In genomic region chr14:56885308-56885771, GRCm38 (mm10) we compare ENCODE assay signal across 8 mouse cellular contexts. TPM values are rescaled to one million over a fixed set of nuclear protein-coding genes. Genes with fewer than 3 reads are reported as not detected.
A peak's percentile ranks its signal among the peaks of the same experiment; 100 is the strongest.
DNase-seq lines count a peak whose midpoint lies in the region; ATAC-seq lines count a peak whose summit lies in the region.

No protein-coding gene starts in this region.

- H3K9me3 ChIP-seq in heart, embryonic 15.5 days (replicated peaks) = no peaks in the 10 kb centered on the region
- H3K9me3 ChIP-seq in liver, embryonic 13.5 days (replicated peaks) = no peaks in the 10 kb centered on the region
- H3K9me3 ChIP-seq in stomach, embryonic 14.5 days (ENCODE audit: control insufficient read depth, low read depth, low read length) = peaks cover 6% of the 10 kb centered on the region; the same call in 1 of the 2 replicates

- H3K4me3 ChIP-seq in brown adipose tissue, adult 24 weeks (ENCODE audit: insufficient read depth, low read depth, low read length) = peak overlapping the region; percentile 89
- H3K4me3 ChIP-seq in heart, embryonic 15.5 days = peak overlapping the region; percentile 65
- H3K4me3 ChIP-seq in liver, embryonic 13.5 days (replicated peaks) = peak overlapping the region; percentile 77
- H3K4me3 ChIP-seq in stomach, embryonic 14.5 days (ENCODE audit: low read depth, low read length) = peak overlapping the region; percentile 41

- H3K9ac ChIP-seq in heart, embryonic 15.5 days = peak overlapping the region; percentile 61
- peak overlapping the region; percentile 81 for H3K9ac ChIP-seq in liver, embryonic 13.5 days
- no peak overlapping the region; the same call in 1 of the 2 replicates for H3K9ac ChIP-seq in stomach, embryonic 14.5 days (replicated peaks; ENCODE audit: low read depth, low read length)

- H3K4me1 ChIP-seq in brown adipose tissue, adult 24 weeks (ENCODE audit: control insufficient read depth, insufficient read depth, insufficient read length, low read length) = peaks cover 4% of the 10 kb centered on the region
- H3K4me1 ChIP-seq in heart, embryonic 15.5 days (replicated peaks) = peaks cover 21% of the 10 kb centered on the region
- peaks cover 30% of the 10 kb centered on the region for H3K4me1 ChIP-seq in liver, embryonic 13.5 days (replicated peaks)
- peaks cover 10% of the 10 kb centered on the region; the same call in 1 of the 2 replicates for H3K4me1 ChIP-seq in stomach, embryonic 14.5 days (ENCODE audit: control insufficient read depth, insufficient read depth, low read length)

- DNase-seq in kidney, postnatal 14 days = peak; percentile 87
- peak; percentile 76 for DNase-seq in liver, embryonic 13.5 days
- peak; percentile 84 to 89 for DNase-seq in natural killer cell, adult 2 months (ENCODE audit: low spot score in 2 of 2)

- ATAC-seq in CD4-positive, CD25-positive, alpha-beta regulatory T cell, adult 4 months = peak; percentile 46
- peak; percentile 44 for ATAC-seq in erythroid progenitor cell, adult 5-6 weeks (replicated peaks; ENCODE audit: low FRiP score, poor library complexity, severe bottlenecking)
- ATAC-seq in heart, embryonic 15.5 days (replicated peaks; ENCODE audit: insufficient number of reproducible peaks, insufficient read depth, low FRiP score, low read depth) = no peak; the same call in none of the 2 replicates
- ATAC-seq in liver, embryonic 13.5 days (ENCODE audit: low read depth) = peak; percentile 12
- peak; percentile 8; the same call in 1 of the 2 replicates for ATAC-seq in stomach, embryonic 14.5 days (ENCODE audit: insufficient number of reproducible peaks, insufficient read depth, low FRiP score, low read depth)

- H3K4me2 ChIP-seq in heart, embryonic 15.5 days = peak overlapping the region; percentile 88
- H3K4me2 ChIP-seq in liver, embryonic 13.5 days = peak overlapping the region; percentile 96
- H3K4me2 ChIP-seq in stomach, embryonic 14.5 days (replicated peaks; ENCODE audit: low read depth, low read length) = peak overlapping the region; percentile 51

- 1% methylated on average over 36 of the region's 36 CpGs for WGBS in heart, embryonic 15.5 days
- WGBS in liver, embryonic 13.5 days (ENCODE audit: insufficient replicate concordance) = under 1% methylated on average over 36 of the region's 36 CpGs
- WGBS in stomach, embryonic 14.5 days = 2% methylated on average over 32 of the region's 36 CpGs

- H3K36me3 ChIP-seq in heart, embryonic 15.5 days = peaks cover 9% of the 10 kb centered on the region; the same call in 1 of the 2 replicates
- H3K36me3 ChIP-seq in liver, embryonic 13.5 days = peaks cover 5% of the 10 kb centered on the region; the same call in 1 of the 2 replicates
- peaks cover 4% of the 10 kb centered on the region; the same call in 1 of the 2 replicates for H3K36me3 ChIP-seq in stomach, embryonic 14.5 days (ENCODE audit: control insufficient read depth, insufficient read depth, low read length)

- H3K27me3 ChIP-seq in heart, embryonic 15.5 days = no peaks in the 10 kb centered on the region
- H3K27me3 ChIP-seq in liver, embryonic 13.5 days = no peaks in the 10 kb centered on the region
- H3K27me3 ChIP-seq in stomach, embryonic 14.5 days (ENCODE audit: control insufficient read depth, insufficient read depth, low read length) = no peaks in the 10 kb centered on the region

- peak overlapping the region; percentile 88 for H3K27ac ChIP-seq in brown adipose tissue, adult 24 weeks (replicated peaks; ENCODE audit: low read depth, low read length)
- H3K27ac ChIP-seq in heart, embryonic 15.5 days = peak overlapping the region; percentile 95
- H3K27ac ChIP-seq in liver, embryonic 13.5 days = peak overlapping the region; percentile 79
- H3K27ac ChIP-seq in stomach, embryonic 14.5 days (ENCODE audit: low read length) = peak overlapping the region; percentile 93; the same call in 1 of the 2 replicates

RNA-seq across cellular contexts. Expression of gene Zmym2, which starts 1.1 kb away (rescaled TPM):
- 10 to 100 TPM; 63.5 to 69.4 TPM for polyA plus RNA-seq in CD4-positive, CD25-positive, alpha-beta regulatory T cell, adult 4 months (2017; shearing (Covaris generic))
- 19.9 and 27.3 TPM in 2 replicates for polyA plus RNA-seq in brown adipose tissue, adult 24 weeks (2012; ENCODE audit: insufficient read depth, insufficient read length, missing spikeins)
- 20.5 and 32.4 TPM in 2 replicates for total RNA-seq in erythroid progenitor cell, adult 5-6 weeks (2015; ENCODE audit: low replicate concordance)
- 18.9 and 37.8 TPM in 2 replicates for total RNA-seq in erythroid progenitor cell, adult 5-6 weeks (2017; ENCODE audit: low replicate concordance)
- polyA plus RNA-seq in heart, embryonic 15.5 days (2015; fragmentation: Nextera tagmentation; extraction: Ambion mirVana) = 26.8 and 28.4 TPM in 2 replicates
- 6.4 and 11.6 TPM in 2 replicates for polyA plus RNA-seq in liver, embryonic 13.5 days (2015; fragmentation: Nextera tagmentation; extraction: Ambion mirVana)
- 47.3 and 54.0 TPM in 2 replicates for polyA plus RNA-seq in stomach, embryonic 14.5 days (2014; fragmentation: Nextera tagmentation; extraction: Ambion mirVana)
